Mouse (Mus musculus): Measurements from ENCODE around the gene Cracr2a. TPM values are rescaled to one million over a fixed set of nuclear protein-coding genes. Genes with fewer than 3 reads are reported as not detected.

Gene Cracr2a
- total RNA-seq, 2 experiments from 2014 or later, result 2.6 to 3.1 TPM

DNA sequence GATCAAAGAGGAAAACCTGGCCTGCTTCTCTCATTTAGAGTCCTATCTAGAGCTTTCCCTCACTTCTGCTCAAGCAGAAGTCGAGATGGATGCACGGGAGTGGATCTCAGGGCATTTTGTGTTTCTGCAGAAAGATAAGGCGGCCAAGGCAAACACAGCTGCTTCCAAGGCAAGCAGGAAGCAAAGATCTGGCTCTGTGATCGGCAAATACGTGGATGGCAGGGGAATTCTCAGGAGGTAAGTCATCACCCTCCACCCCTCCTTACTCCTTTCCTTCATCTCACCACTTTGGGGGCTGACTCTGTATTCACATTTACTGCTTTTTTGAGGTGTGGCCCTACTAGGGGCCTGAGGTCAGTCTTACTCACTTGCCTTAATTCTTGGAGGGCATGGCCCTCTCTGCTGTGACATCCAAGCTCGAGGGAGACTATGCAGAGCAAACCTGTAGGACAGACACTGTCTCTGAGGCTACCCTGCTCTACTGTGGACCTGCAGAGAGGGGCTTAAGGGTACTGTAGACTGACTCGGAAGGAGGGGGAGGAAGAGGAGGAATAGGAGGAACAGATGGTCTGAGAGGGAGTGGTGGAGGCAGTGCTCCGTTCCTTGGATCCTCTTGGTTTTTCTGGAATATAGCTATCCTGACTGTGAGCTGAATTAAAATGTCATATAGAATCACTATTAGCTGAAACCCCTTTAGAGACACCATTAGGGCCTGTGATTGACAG is 80.1 kb downstream of the Cracr2a start:
- TF ChIP-seq CTCF (IDR thresholded peaks at IDR 0.05), result no peak
- intact Hi-C loops (cut with DNase I), result no loop called here
- no peak for DNase-seq (ENCODE audit: extremely low spot score in 1 of 2, low spot score in 2 of 2)
- Histone ChIP-seq H3K4me3 (no peak overlapping the region), H3K27ac (no peak overlapping the region; the same call in 1 of the 2 replicates)

DNA sequence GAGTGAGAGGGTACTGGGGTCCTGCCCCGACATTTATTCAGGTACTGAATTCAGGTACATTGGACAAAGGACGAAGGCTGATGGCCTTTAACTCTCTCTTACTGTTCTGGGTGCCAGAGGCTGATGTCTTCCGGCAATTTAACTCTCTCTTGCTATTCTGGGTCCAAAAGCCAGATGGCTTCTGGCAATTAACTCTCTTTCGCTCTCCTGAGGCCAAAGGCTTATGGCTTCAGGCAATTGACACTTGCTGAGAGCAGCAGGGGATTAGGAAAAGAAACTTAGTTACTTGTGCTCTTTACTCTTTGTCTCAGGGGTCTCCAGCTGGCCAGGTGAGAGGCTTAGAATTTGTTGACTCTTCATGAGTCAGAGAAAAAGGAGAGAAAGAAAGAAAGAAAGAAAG is 94.8 kb downstream of the Cracr2a start:
- Histone ChIP-seq H3K27ac (no peak overlapping the region), H3K4me3 (no peak overlapping the region)
- TF ChIP-seq CTCF (IDR thresholded peaks at IDR 0.05), result no peak
- DNase-seq (ENCODE audit: extremely low spot score in 1 of 2, low spot score in 2 of 2), result no peak
- intact Hi-C loops (cut with DNase I), result no loop called here

DNA sequence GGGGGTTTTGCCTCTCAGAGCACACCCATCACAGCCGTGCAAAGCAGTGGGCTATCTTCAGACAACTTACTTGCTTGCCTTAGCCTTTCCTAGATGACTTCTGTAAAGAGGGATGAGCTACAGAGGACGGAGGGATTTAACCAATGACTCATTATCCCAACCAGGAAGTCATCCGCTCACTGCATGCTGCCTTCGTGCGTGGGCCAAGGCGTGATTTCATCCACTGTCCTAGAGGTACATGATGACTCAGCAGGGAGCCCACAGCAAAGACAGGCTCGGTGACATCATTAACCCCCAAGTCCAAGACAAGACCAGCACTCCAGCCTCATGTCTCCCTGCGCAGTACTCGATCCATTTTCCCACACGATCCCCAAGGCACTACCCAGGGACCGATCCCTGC is 96.0 kb downstream of the Cracr2a start:
- Histone ChIP-seq H3K27ac (no peak overlapping the region), H3K4me3 (no peak overlapping the region)
- intact Hi-C loops (cut with DNase I), result no loop called here
- no peak for TF ChIP-seq CTCF (IDR thresholded peaks at IDR 0.05)
- DNase-seq (ENCODE audit: extremely low spot score in 1 of 2, low spot score in 2 of 2), result peak in 1 of 2 experiments; percentile 39

- no peak overlapping the region for H3K27ac ChIP-seq
- no peak for DNase-seq (ENCODE audit: extremely low spot score in 1 of 2, low spot score in 2 of 2)
- intact Hi-C loops (cut with DNase I), result no loop called here
Measured at GRCm38 (mm10) chr6:127659472-127659871, 98.3 kb downstream of the Cracr2a start.

GRCm38 (mm10) chr6:127659966-127660365 is 98.8 kb downstream of the Cracr2a start:
- Histone ChIP-seq H3K4me3 (no peak overlapping the region), H3K27ac (no peak overlapping the region)
- no peak for TF ChIP-seq CTCF (IDR thresholded peaks at IDR 0.05)
- intact Hi-C loops (cut with DNase I), result loop anchor here (2.0 to 5.0 kb wide), 2 partner anchors 243 to 267 kb away; no protein-coding TSS in a partner anchor
- no peak for DNase-seq (ENCODE audit: extremely low spot score in 1 of 2, low spot score in 2 of 2)

More at GRCm38 (mm10) chr6:127659472-127659871, 98.3 kb downstream of the Cracr2a start:
- no peak for TF ChIP-seq CTCF (IDR thresholded peaks at IDR 0.05)
- no peak overlapping the region for H3K4me3 ChIP-seq

DNA sequence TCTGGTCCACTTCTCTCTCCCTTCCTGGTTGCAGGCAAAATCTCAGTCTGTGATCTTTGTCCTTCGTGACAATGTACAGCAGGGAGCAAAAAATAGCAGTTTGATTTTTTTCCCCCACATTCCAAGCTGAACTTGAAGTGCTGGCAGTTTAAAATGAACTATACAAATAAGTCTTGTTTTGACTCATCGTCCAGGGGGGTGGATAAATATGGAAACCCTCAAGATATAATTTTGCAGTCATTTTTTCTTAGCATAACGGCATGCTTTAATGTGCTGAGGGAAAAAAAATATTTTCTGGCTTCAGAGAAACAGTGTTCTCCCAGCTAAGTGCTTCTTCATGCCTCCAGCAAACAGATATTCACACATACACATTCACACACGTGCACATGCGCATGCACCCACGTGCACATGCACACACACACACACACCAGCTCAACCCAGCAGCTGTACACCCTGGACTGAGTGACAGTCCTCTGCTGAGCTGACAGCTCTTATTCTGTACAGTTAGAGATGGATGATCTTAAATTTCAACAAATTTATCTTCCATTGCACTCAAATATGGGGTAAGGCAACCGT is 100.7 kb downstream of the Cracr2a start:
- DNase-seq (ENCODE audit: extremely low spot score in 1 of 2, low spot score in 2 of 2), result no peak
- TF ChIP-seq CTCF (IDR thresholded peaks at IDR 0.05), result no peak
- Histone ChIP-seq H3K4me3 (no peak overlapping the region), H3K27ac (peak overlapping the region; percentile 84)
- intact Hi-C loops (cut with DNase I), result loop anchor here (2.0 to 5.0 kb wide), 2 partner anchors 241 to 265 kb away; no protein-coding TSS in a partner anchor

- TF ChIP-seq CTCF (IDR thresholded peaks at IDR 0.05), result no peak
- peak overlapping the region; percentile 82 for H3K27ac ChIP-seq
- peak; percentile 32 to 51 for DNase-seq (ENCODE audit: extremely low spot score in 1 of 2, low spot score in 2 of 2)
- no peak overlapping the region for H3K4me3 ChIP-seq
- intact Hi-C loops (cut with DNase I), result loop anchor here (1.0 to 5.0 kb wide), 3 partner anchors 103 to 264 kb away; no protein-coding TSS in a partner anchor
Measured at GRCm38 (mm10) chr6:127663263-127663662, 102.1 kb downstream of the Cracr2a start.

DNA sequence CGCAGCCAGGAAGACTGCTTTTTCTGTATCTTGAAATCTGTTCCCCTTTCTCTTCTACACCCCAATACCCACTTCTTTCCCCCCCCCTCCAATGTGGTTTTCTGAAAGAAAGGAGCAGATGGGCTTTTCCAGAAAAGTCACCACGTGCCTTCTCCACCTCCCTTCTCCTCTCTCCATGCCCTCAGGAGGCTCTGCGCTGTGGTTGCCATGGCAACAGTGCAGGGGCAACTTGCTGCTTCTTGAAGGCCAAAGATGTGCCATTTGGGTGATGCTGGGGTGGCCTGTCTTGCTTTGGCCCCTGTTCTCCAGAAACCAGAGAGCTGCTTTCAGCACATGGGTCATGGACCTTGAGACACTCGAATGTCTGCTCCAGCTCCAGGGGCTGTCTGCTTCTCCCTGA is 108.2 kb downstream of the Cracr2a start:
- no peak for TF ChIP-seq CTCF (IDR thresholded peaks at IDR 0.05)
- intact Hi-C loops (cut with DNase I), result no loop called here
- no peak for DNase-seq (ENCODE audit: extremely low spot score in 1 of 2, low spot score in 2 of 2)
- H3K27ac ChIP-seq, result no peak overlapping the region
- no peak overlapping the region for H3K4me3 ChIP-seq

DNA sequence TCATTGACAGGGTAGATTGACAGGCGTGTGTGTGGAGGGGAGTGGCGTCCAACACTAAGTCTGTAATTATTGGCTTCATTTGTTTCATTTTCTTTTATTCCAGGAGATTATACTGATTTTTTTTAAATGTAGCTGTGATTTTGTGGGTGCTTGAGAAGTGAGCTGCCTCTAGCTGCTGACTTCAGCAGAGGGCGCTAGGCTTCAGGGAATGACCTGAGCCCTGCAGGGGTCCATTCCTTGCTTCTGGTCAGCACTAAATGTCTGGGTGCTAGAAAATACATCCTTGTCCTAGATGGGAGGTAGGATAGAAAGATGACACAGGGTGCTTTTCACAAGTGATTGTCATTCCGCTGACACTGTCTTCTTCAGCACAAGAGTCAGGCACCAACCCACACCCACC is 108.9 kb downstream of the Cracr2a start:
- intact Hi-C loops (cut with DNase I), result no loop called here
- H3K4me3 ChIP-seq, result no peak overlapping the region
- no peak overlapping the region for H3K27ac ChIP-seq
- peak; percentile 1; the same call in 1 of the 2 replicates for TF ChIP-seq CTCF (IDR thresholded peaks at IDR 0.05)
- no peak for DNase-seq (ENCODE audit: extremely low spot score in 1 of 2, low spot score in 2 of 2)

GRCm38 (mm10) chr6:127672071-127672470 is 110.9 kb downstream of the Cracr2a start:
- intact Hi-C loops (cut with DNase I), result loop anchor here (1.0 kb wide), 1 partner anchor 23 kb away; no protein-coding TSS in a partner anchor
- no peak for TF ChIP-seq CTCF (IDR thresholded peaks at IDR 0.05)
- Histone ChIP-seq H3K27ac (no peak overlapping the region), H3K4me3 (no peak overlapping the region)
- no peak for DNase-seq (ENCODE audit: extremely low spot score in 1 of 2, low spot score in 2 of 2)

DNA sequence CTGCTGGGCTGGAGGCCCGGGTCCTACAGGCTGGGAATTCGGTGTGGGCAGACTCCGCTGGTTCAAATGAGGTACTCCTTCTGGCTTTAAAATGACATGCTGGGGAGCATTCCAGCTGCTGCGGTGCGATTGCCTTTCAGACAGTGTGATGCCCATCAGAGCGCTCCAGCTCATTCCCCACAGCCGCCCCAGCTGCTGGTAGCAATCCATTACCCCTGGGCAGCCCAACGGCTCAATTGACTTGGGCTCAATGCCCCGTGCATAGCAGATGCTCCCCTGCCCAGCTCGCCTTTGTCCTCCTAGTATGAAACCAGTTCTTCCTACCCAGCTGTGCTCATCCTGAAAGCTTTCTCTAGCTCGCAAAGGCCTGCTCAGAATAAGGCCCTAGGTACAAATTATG is 115.7 kb downstream of the Cracr2a start:
- TF ChIP-seq CTCF (IDR thresholded peaks at IDR 0.05), result no peak
- no peak overlapping the region for H3K27ac ChIP-seq
- no peak for DNase-seq (ENCODE audit: extremely low spot score in 1 of 2, low spot score in 2 of 2)
- intact Hi-C loops (cut with DNase I), result no loop called here
- H3K4me3 ChIP-seq, result no peak overlapping the region

- intact Hi-C loops (cut with DNase I), result no loop called here
- peak overlapping the region; percentile 34; the same call in 1 of the 2 replicates for H3K27ac ChIP-seq
- DNase-seq (ENCODE audit: extremely low spot score in 1 of 2, low spot score in 2 of 2), result no peak
Measured at GRCm38 (mm10) chr6:127678320-127678719, 117.2 kb downstream of the Cracr2a start.

More at GRCm38 (mm10) chr6:127678320-127678719, 117.2 kb downstream of the Cracr2a start:
- no peak for TF ChIP-seq CTCF (IDR thresholded peaks at IDR 0.05)
- H3K4me3 ChIP-seq, result no peak overlapping the region
